7 mouse cellular contexts compared by ENCODE assay signal in genomic region chr9:46314507-46314906, GRCm38 (mm10). TPM values are rescaled to one million over a fixed set of nuclear protein-coding genes. Genes with fewer than 3 reads are reported as not detected.
A peak's percentile ranks its signal among the peaks of the same experiment; 100 is the strongest.
DNase-seq lines count a peak whose midpoint lies in the region; ATAC-seq and TF ChIP-seq lines count a peak whose summit lies in the region.

No protein-coding gene starts in this region.

- H3K9ac ChIP-seq in forebrain, postnatal 0 days: no peak overlapping the region
- H3K9ac ChIP-seq in hindbrain, postnatal 0 days (replicated peaks; ENCODE audit: low read length): no peak overlapping the region

- no peaks in the 10 kb centered on the region for H3K27me3 ChIP-seq in forebrain, postnatal 0 days (ENCODE audit: insufficient read depth, low read length)
- H3K27me3 ChIP-seq in hindbrain, postnatal 0 days (ENCODE audit: insufficient read depth, low read length): no peaks in the 10 kb centered on the region
- peaks cover 24% of the 10 kb centered on the region for H3K27me3 ChIP-seq in midbrain, embryonic 10.5 days (ENCODE audit: low read depth, poor library complexity, severe bottlenecking)

- no peak overlapping the region for H3K4me3 ChIP-seq in forebrain, postnatal 0 days (ENCODE audit: low read depth, low read length)
- no peak overlapping the region for H3K4me3 ChIP-seq in hindbrain, postnatal 0 days (ENCODE audit: low read length)
- H3K4me3 ChIP-seq in midbrain, embryonic 10.5 days: no peak overlapping the region

- peak; percentile 39 for ATAC-seq in forebrain, postnatal 0 days
- peak; percentile 63 for ATAC-seq in hindbrain, postnatal 0 days

- H3K4me2 ChIP-seq in forebrain, postnatal 0 days (ENCODE audit: low read depth): no peak overlapping the region
- no peak overlapping the region for H3K4me2 ChIP-seq in hindbrain, postnatal 0 days (ENCODE audit: low read depth, low read length)

- peak; percentile 79 for DNase-seq in NIH3T3 (ENCODE audit: low read depth)
- DNase-seq in c-Kit-positive CD71-positive TER-119-positive erythroid progenitor cells, embryonic 14.5 days (ENCODE audit: low spot score): peak; percentile 56
- peak; percentile 79 for DNase-seq in forebrain, postnatal 0 days
- peak; percentile 82 for DNase-seq in hindbrain, postnatal 0 days (ENCODE audit: low spot score)
- DNase-seq in left cerebral cortex, postnatal 25 days (ENCODE audit: low spot score in 2 of 2): peak; percentile 59 to 69
- DNase-seq in midbrain, embryonic 10.5 days (ENCODE audit: low spot score): peak; percentile 80
- peak; percentile 60 for DNase-seq in right cerebral cortex, postnatal 25 days

- WGBS in forebrain, postnatal 0 days: 5% methylated on average over 4 of the region's 4 CpGs
- 11% methylated on average over 4 of the region's 4 CpGs for WGBS in hindbrain, postnatal 0 days
- 3% methylated on average over 4 of the region's 4 CpGs for WGBS in midbrain, embryonic 10.5 days

- H3K4me1 ChIP-seq in forebrain, postnatal 0 days (ENCODE audit: insufficient read depth): peaks cover 19% of the 10 kb centered on the region
- H3K4me1 ChIP-seq in hindbrain, postnatal 0 days (ENCODE audit: insufficient read depth, low read length): peaks cover 11% of the 10 kb centered on the region; the same call in 1 of the 2 replicates
- H3K4me1 ChIP-seq in midbrain, embryonic 10.5 days: peaks cover 31% of the 10 kb centered on the region

- H3K9me3 ChIP-seq in forebrain, postnatal 0 days (ENCODE audit: low read length): no peaks in the 10 kb centered on the region
- H3K9me3 ChIP-seq in hindbrain, postnatal 0 days (ENCODE audit: low read length): no peaks in the 10 kb centered on the region
- H3K9me3 ChIP-seq in midbrain, embryonic 10.5 days (replicated peaks): peaks cover 2% of the 10 kb centered on the region; the same call in 1 of the 2 replicates

- TF ChIP-seq CTCF in forebrain, postnatal 0 days (IDR thresholded peaks at IDR 0.05; ENCODE audit: low read depth): peak; percentile 95
- TF ChIP-seq CTCF in hindbrain, postnatal 0 days (IDR thresholded peaks at IDR 0.05; ENCODE audit: low read depth): peak; percentile 99

- H3K27ac ChIP-seq in forebrain, postnatal 0 days (ENCODE audit: low read depth, low read length): no peak overlapping the region
- H3K27ac ChIP-seq in hindbrain, postnatal 0 days: no peak overlapping the region
- H3K27ac ChIP-seq in midbrain, embryonic 10.5 days (replicated peaks): no peak overlapping the region

- no peaks in the 10 kb centered on the region for H3K36me3 ChIP-seq in forebrain, postnatal 0 days (ENCODE audit: insufficient read depth)
- H3K36me3 ChIP-seq in hindbrain, postnatal 0 days (ENCODE audit: insufficient read depth, low read length): no peaks in the 10 kb centered on the region
- no peaks in the 10 kb centered on the region for H3K36me3 ChIP-seq in midbrain, embryonic 10.5 days

- intact Hi-C loops in left cerebral cortex, postnatal 25 days (cut with DNase I): no loop called here

RNA-seq across cellular contexts. Expression of gene 4931429L15Rik, which starts 5.3 kb away (rescaled TPM):
- not detected in 2 replicates for total RNA-seq in forebrain, postnatal 0 days (2014; rRNA removed)
- polyA plus RNA-seq in forebrain, postnatal 0 days (2015; fragmentation: Nextera tagmentation; extraction: Ambion mirVana): not detected in 2 replicates
- 0.07 TPM in 1 of 2 replicates, not detected in the other for total RNA-seq in hindbrain, postnatal 0 days (2014; rRNA removed)
- not detected in 2 replicates for polyA plus RNA-seq in hindbrain, postnatal 0 days (2015; fragmentation: Nextera tagmentation; extraction: Ambion mirVana)
- not detected for total RNA-seq in left cerebral cortex, postnatal 25 days (2021)
- polyA plus RNA-seq in midbrain, embryonic 10.5 days (2016; fragmentation: Nextera tagmentation; extraction: Ambion mirVana): 0.11 TPM in 1 of 2 replicates, not detected in the other

RNA-seq across cellular contexts. Expression of gene Bud13, which starts 31.7 kb away (rescaled TPM):
- 13.5 and 14.7 TPM in 2 replicates for total RNA-seq in forebrain, postnatal 0 days (2014; rRNA removed)
- 11.5 and 12.8 TPM in 2 replicates for polyA plus RNA-seq in forebrain, postnatal 0 days (2015; fragmentation: Nextera tagmentation; extraction: Ambion mirVana)
- 12.6 and 16.4 TPM in 2 replicates for total RNA-seq in hindbrain, postnatal 0 days (2014; rRNA removed)
- polyA plus RNA-seq in hindbrain, postnatal 0 days (2015; fragmentation: Nextera tagmentation; extraction: Ambion mirVana): 11.8 and 12.3 TPM in 2 replicates
- 10 to 100 TPM; 11.2 to 11.5 TPM for total RNA-seq in left cerebral cortex, postnatal 25 days (2021)
- 28.4 and 29.7 TPM in 2 replicates for polyA plus RNA-seq in midbrain, embryonic 10.5 days (2016; fragmentation: Nextera tagmentation; extraction: Ambion mirVana)

RNA-seq across cellular contexts. Expression of gene Zpr1, which starts 41.6 kb away (rescaled TPM):
- 34.3 and 44.1 TPM in 2 replicates for total RNA-seq in forebrain, postnatal 0 days (2014; rRNA removed)
- polyA plus RNA-seq in forebrain, postnatal 0 days (2015; fragmentation: Nextera tagmentation; extraction: Ambion mirVana): 49.1 and 56.0 TPM in 2 replicates
- 20.0 and 43.1 TPM in 2 replicates for total RNA-seq in hindbrain, postnatal 0 days (2014; rRNA removed)
- polyA plus RNA-seq in hindbrain, postnatal 0 days (2015; fragmentation: Nextera tagmentation; extraction: Ambion mirVana): 45.7 and 47.3 TPM in 2 replicates
- total RNA-seq in left cerebral cortex, postnatal 25 days (2021): 10 to 100 TPM; 31.9 to 34.1 TPM
- polyA plus RNA-seq in midbrain, embryonic 10.5 days (2016; fragmentation: Nextera tagmentation; extraction: Ambion mirVana): 62.6 and 69.2 TPM in 2 replicates

RNA-seq across cellular contexts. Expression of gene Apoa5, which starts 46.1 kb away (rescaled TPM):
- not detected in 2 replicates for total RNA-seq in forebrain, postnatal 0 days (2014; rRNA removed)
- not detected in 2 replicates for polyA plus RNA-seq in forebrain, postnatal 0 days (2015; fragmentation: Nextera tagmentation; extraction: Ambion mirVana)
- total RNA-seq in hindbrain, postnatal 0 days (2014; rRNA removed): 0.21 and 1.2 TPM in 2 replicates
- not detected in 2 replicates for polyA plus RNA-seq in hindbrain, postnatal 0 days (2015; fragmentation: Nextera tagmentation; extraction: Ambion mirVana)
- not detected for total RNA-seq in left cerebral cortex, postnatal 25 days (2021)
- polyA plus RNA-seq in midbrain, embryonic 10.5 days (2016; fragmentation: Nextera tagmentation; extraction: Ambion mirVana): not detected in 2 replicates
